Mouse (Mus musculus) erythroblast, embryonic 14.5 days (primary cell): Measurements from ENCODE around the gene Prr12. TPM values are rescaled to one million over a fixed set of nuclear protein-coding genes. Genes with fewer than 3 reads are reported as not detected.
A peak's percentile ranks its signal among the peaks of the same experiment; 100 is the strongest.
"Not testable (repeated sequence)": the region's sequence is repeated elsewhere in the genome, so short reads cannot be mapped to it uniquely, and the experiment has no call there.

Experiments
- H3K27me3 ChIP-seq: 2 replicates; pipeline ENCODE4 v1.6.1; 2012; ENCODE audit warnings: inconsistent platforms; ENCODE audit not compliant: control insufficient read depth
- H3K36me3 ChIP-seq: 2 replicates; pipeline ENCODE4 v1.6.1; 2012; ENCODE audit warnings: mild to moderate bottlenecking, inconsistent platforms; ENCODE audit not compliant: control insufficient read depth
- H3K4me1 ChIP-seq: 2 replicates; pipeline ENCODE4 v1.6.1; 2012; ENCODE audit warnings: inconsistent platforms; ENCODE audit not compliant: control insufficient read depth
- H3K4me3 ChIP-seq: replicated peaks from 2 replicates; pipeline ENCODE3; 2012; ENCODE audit warnings: moderate library complexity, mild to moderate bottlenecking, inconsistent platforms
- H3K9me3 ChIP-seq: 2 replicates; pipeline ENCODE4 v1.6.1; 2012; ENCODE audit warnings: low read length, inconsistent platforms, mixed read lengths; ENCODE audit not compliant: control insufficient read depth
- GATA1 ChIP-seq: IDR thresholded peaks from 2 replicates; pipeline ENCODE4 v1.6.1; 2012; ENCODE audit warnings: low read length, inconsistent platforms, mixed read lengths
- TAL1 ChIP-seq: IDR thresholded peaks from 3 replicates; pipeline ENCODE4 v1.6.1; 2012; ENCODE audit warnings: low read length, inconsistent platforms, mixed read lengths
- polyA plus RNA-seq: library from polyadenylated mRNA; stranded (reverse); fragments of >175 nt; gene quantifications from 2 replicates; pipeline ENCODE4 v1.2.3, GENCODE M21; 2012

The Prr12 gene
- 1.6 and 2.9 TPM in 2 replicates for polyA plus RNA-seq

DNA sequence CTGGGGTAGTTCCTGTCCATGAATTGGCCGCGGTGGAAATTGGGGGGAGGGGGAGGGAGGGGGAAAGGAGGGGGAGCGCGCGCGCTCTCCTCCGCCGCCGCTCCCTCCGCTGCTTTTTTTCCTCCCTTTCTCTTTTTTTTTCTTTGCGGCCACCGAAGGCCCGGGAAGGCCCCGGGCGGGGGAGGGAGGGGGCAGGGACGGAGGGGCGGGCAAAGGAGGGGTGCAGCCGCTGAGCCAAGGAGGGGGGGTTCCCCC lies at the start of gene Prr12:
Prr12 (minus strand) TSS at position 20 of the 255 bp plus-strand sequence.
- no peaks in the 10 kb centered on the region for H3K27me3 ChIP-seq
- peak within 1 kb of the TSS; percentile 74 for H3K4me3 ChIP-seq
- TF ChIP-seq TAL1 (no peak), GATA1 (no peak)
- peaks cover 42% of the 10 kb centered on the region for H3K4me1 ChIP-seq
- no peaks in the 10 kb centered on the region for H3K9me3 ChIP-seq
- H3K36me3 ChIP-seq = peaks cover 26% of the 10 kb centered on the region

DNA sequence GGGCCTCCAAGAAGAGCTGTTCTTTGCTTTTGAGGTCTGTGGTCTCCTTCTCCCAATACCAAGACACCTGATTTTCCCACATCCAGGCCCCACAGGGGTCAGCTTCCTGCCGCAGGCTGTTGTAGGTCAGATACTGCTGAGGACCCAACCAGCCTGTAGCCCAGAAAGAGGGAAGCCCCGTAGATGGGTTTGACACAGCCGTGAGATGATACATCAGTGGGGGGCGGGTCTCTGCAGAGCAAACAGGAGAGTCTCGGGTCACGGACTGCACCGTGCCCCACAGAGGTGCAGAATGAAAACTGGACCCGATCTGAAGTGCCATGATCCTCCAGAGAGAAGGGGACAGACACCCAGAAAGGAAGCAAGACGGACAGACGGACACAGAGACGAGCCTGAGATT lies 49.8 kb upstream of the Prr12 start:
- H3K36me3 ChIP-seq = no peaks in the 10 kb centered on the region
- no peak overlapping the region for H3K4me3 ChIP-seq
- TF ChIP-seq TAL1 (no peak), GATA1 (no peak)
- H3K27me3 ChIP-seq = no peaks in the 10 kb centered on the region
- no peaks in the 10 kb centered on the region for H3K9me3 ChIP-seq
- H3K4me1 ChIP-seq = no peaks in the 10 kb centered on the region; the same call in 1 of the 2 replicates

GRCm38 (mm10) chr7:45100046-45100445 lies 47.4 kb upstream of the Prr12 start:
- no peak overlapping the region for H3K4me3 ChIP-seq
- H3K36me3 ChIP-seq = no peaks in the 10 kb centered on the region
- no peaks in the 10 kb centered on the region; the same call in 1 of the 2 replicates for H3K4me1 ChIP-seq
- TF ChIP-seq GATA1 (no peak), TAL1 (no peak)
- no peaks in the 10 kb centered on the region for H3K27me3 ChIP-seq
- H3K9me3 ChIP-seq = no peaks in the 10 kb centered on the region

GRCm38 (mm10) chr7:45098541-45099240 lies 46.0 kb upstream of the Prr12 start:
- H3K27me3 ChIP-seq = no peaks in the 10 kb centered on the region
- H3K36me3 ChIP-seq = no peaks in the 10 kb centered on the region
- H3K4me1 ChIP-seq = peaks cover 3% of the 10 kb centered on the region
- no peak overlapping the region for H3K4me3 ChIP-seq
- TF ChIP-seq GATA1 = no peak
- no peak for TF ChIP-seq TAL1
- H3K9me3 ChIP-seq = no peaks in the 10 kb centered on the region

DNA sequence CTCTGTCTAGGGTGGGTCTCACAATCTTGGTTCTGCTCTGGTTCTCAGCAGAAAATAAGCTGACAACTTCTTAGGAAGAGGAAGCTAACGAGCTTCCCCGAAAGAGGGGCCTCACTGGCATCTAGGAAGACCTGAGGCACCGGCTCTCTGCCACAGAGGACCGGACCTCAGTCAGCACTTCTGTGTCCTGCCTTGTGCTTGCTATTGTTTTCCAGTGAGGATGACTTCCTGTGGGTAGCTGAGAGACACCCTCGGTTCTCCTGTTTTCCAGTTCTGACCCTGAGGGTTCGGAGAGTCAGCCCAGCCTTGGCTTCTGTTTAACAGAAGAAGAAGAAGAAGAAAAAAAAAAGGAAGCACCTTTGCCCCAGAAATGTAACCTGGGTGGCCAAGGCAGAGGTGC lies 44.8 kb upstream of the Prr12 start:
- Histone ChIP-seq H3K4me3 (no peak overlapping the region), H3K4me1 (peaks cover 13% of the 10 kb centered on the region), H3K36me3 (no peaks in the 10 kb centered on the region), H3K27me3 (peaks cover 4% of the 10 kb centered on the region; the same call in 1 of the 2 replicates), H3K9me3 (no peaks in the 10 kb centered on the region)
- TF ChIP-seq GATA1 (no peak), TAL1 (no peak)

GRCm38 (mm10) chr7:45095965-45096364 lies 43.3 kb upstream of the Prr12 start:
- H3K36me3 ChIP-seq, H3K4me3 ChIP-seq, H3K9me3 ChIP-seq, H3K27me3 ChIP-seq: not testable (repeated sequence)
- H3K4me1 ChIP-seq = peaks cover 26% of the 10 kb centered on the region

GRCm38 (mm10) chr7:45095367-45095766 lies 42.7 kb upstream of the Prr12 start:
- Histone ChIP-seq H3K4me3 (no peak overlapping the region), H3K27me3 (peaks cover 4% of the 10 kb centered on the region; the same call in 1 of the 2 replicates), H3K4me1 (peaks cover 32% of the 10 kb centered on the region), H3K36me3 (no peaks in the 10 kb centered on the region), H3K9me3 (no peaks in the 10 kb centered on the region)
- no peak for TF ChIP-seq TAL1
- no peak for TF ChIP-seq GATA1

DNA sequence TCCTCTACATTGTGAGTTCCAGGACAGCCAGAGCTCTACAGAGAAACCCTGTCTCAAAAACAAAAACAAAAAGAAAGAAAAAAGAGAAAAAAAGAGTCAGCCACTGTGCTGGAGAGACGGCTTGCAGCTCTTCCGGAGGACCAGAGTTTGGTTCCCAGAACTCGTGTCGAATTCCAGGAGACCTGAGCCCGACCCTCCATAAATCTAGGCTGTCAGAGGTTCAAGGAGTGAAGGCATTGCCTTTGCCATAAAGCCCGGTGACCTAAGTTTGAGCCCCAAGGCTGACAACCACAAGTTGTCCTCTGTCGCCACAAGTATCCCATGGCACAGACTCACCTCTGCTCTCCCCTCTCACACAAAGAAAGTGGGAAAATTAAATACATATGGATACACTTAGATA lies 41.4 kb upstream of the Prr12 start:
- Histone ChIP-seq H3K4me3 (no peak overlapping the region), H3K9me3 (no peaks in the 10 kb centered on the region), H3K36me3 (no peaks in the 10 kb centered on the region), H3K4me1 (peaks cover 35% of the 10 kb centered on the region), H3K27me3 (peaks cover 4% of the 10 kb centered on the region; the same call in 1 of the 2 replicates)
- no peak for TF ChIP-seq TAL1
- no peak for TF ChIP-seq GATA1

- peaks cover 36% of the 10 kb centered on the region for H3K4me1 ChIP-seq
These were observed 40.8 kb upstream of the Prr12 start for GRCm38 (mm10) chr7:45093516-45093905.

More at GRCm38 (mm10) chr7:45093516-45093905, 40.8 kb upstream of the Prr12 start:
- TF ChIP-seq GATA1 (no peak), TAL1 (no peak)
- Histone ChIP-seq H3K36me3 (no peaks in the 10 kb centered on the region), H3K27me3 (peaks cover 4% of the 10 kb centered on the region; the same call in 1 of the 2 replicates), H3K9me3 (no peaks in the 10 kb centered on the region), H3K4me3 (no peak overlapping the region)
